Mouse (Mus musculus): ENCODE measurements around the gene Sh3gl1. TPM values are rescaled to one million over a fixed set of nuclear protein-coding genes. Genes with fewer than 3 reads are reported as not detected.

Sh3gl1 gene
- total RNA-seq, 2 experiments from 2014 or later, result 51.4 to 57.8 TPM

DNA sequence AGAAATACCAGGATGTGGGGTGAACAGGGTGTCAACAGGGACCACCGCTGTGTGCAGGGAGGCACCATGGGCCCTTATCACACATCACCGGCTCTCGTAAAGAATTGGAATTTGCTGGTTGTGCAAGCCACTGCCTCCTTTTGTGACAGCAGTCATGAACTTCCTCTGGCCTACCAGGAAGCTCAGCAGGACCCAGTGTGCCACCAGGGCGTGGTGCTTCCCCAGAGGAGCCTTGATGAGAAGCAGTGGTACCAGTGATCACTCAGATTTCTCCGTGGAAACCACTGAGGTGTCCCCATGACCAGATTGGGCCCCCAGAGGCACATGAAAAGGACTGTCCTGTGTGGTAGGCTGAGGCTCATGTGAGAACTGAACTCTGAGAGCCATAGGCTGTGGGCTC is 13.0 kb downstream of the Sh3gl1 start:
- intact Hi-C loops (cut with DNase I), result no loop called here
- no peak for DNase-seq (ENCODE audit: low spot score in 2 of 2)

GRCm38 (mm10) chr17:56022989-56023290 is 13.5 kb downstream of the Sh3gl1 start:
- intact Hi-C loops (cut with DNase I), result no loop called here
- no peak for DNase-seq (ENCODE audit: low spot score in 2 of 2)

- intact Hi-C loops (cut with DNase I), result no loop called here
Measured at GRCm38 (mm10) chr17:56022131-56022988, 14.1 kb downstream of the Sh3gl1 start.

GRCm38 (mm10) chr17:56021161-56021910 is 15.1 kb downstream of the Sh3gl1 start:
- intact Hi-C loops (cut with DNase I), result no loop called here
- DNase-seq (ENCODE audit: low spot score in 2 of 2), result peak; percentile 63 to 71

More at GRCm38 (mm10) chr17:56022131-56022988, 14.1 kb downstream of the Sh3gl1 start:
- no peak for DNase-seq (ENCODE audit: low spot score in 2 of 2)

DNA sequence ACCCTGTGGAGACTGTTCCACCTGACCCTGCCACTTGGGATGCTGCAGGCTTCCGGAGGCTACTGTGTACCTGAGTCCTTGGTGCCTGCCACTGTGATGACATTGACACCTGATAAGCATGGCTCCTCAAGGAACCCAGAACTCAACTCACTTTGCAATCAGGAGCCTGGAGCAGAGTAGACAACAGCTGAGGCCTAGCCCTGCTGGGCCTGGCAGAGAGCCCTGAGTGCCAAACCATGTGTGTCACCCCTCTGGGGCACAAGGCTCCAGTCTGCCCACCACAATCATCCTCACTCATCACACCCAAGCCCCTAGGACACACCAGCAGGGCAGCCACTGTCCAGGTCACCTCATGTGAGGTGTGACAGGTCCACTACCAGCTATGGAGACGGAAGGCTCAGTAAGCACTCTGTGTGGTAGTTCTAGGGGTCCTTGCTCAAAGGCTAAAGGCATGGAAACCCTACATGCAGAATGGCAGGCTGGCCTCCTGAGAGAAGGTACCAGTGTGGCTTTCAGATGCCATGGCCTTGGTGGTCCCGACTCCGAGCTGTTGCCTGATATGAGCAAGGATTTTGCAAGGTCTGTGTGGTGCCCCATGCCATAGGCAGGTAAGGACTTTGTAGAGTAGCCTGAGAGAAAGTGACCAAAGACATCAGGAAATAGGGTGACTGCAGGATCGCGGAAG is 15.9 kb downstream of the Sh3gl1 start:
- intact Hi-C loops (cut with DNase I), result no loop called here
- no peak for DNase-seq (ENCODE audit: low spot score in 2 of 2)

DNA sequence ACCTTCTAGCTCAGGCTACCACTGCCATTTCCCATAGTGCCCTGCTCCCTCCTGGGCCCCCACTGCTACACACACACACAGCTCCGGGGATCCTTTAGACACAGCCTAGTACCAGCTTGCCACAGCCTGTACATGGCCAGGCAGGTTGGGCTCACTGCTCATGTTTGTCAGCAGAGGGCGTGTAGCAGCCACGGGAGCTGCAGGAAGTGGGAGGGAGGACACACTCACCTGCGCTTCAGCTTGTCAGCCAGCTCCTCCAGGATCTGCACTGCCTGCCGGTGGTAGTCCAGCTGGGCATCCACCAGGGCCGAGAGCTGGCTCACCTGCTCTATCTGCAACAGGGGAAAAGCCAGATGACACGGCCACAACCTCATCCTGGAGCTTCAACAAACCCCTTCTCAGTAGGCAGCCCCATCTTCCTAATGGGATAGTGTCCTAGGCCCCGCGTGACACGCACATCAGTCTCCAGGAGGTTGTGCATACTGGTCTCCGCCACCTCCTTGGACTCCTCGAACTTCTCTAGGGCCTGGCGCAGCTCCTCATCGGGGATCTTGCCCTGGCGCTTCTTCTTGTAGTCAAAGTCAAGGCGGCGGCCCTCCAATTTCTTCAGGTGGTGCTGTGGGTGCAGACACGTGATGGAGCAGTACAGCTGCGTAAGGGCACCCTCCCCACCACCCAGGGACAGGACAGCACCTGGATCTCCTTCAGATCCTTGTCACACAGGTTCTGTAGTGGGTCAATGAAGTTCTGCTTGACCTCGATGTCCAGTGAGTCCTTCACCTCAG is 17.9 kb downstream of the Sh3gl1 start:
- DNase-seq (ENCODE audit: low spot score in 2 of 2), result peak; percentile 68 to 79
- intact Hi-C loops (cut with DNase I), result no loop called here

GRCm38 (mm10) chr17:56017848-56018247 is 18.6 kb downstream of the Sh3gl1 start:
- no peak for DNase-seq (ENCODE audit: low spot score in 2 of 2)
- intact Hi-C loops (cut with DNase I), result no loop called here

GRCm38 (mm10) chr17:56016793-56017785 is 19.3 kb downstream of the Sh3gl1 start:
- no peak for DNase-seq (ENCODE audit: low spot score in 2 of 2)
- intact Hi-C loops (cut with DNase I), result no loop called here

DNA sequence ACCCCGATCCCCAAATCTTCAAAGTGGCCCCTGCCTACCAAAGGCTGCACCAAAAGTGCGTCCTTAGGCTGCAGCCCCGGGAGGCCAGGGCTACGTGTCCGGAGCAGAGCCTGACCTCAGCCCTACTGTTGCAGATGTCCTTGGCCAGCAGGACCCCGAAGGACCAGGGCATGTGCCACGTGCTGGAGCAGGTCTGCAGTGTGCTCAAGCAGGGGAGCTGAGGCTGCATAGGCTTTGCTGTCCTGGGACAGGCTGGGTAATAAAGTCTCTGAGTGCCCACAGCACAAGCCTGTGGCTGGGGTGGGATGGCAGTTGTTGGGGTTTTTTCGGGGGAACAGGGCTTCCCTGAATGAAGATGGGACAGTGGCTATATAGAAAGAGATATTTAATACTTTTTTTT is 20.1 kb downstream of the Sh3gl1 start:
- intact Hi-C loops (cut with DNase I), result no loop called here

GRCm38 (mm10) chr17:56015293-56015692 is 21.1 kb downstream of the Sh3gl1 start:
- intact Hi-C loops (cut with DNase I), result no loop called here

More for the DNA sequence above, 20.1 kb downstream of the Sh3gl1 start:
- no peak for DNase-seq (ENCODE audit: low spot score in 2 of 2)

DNA sequence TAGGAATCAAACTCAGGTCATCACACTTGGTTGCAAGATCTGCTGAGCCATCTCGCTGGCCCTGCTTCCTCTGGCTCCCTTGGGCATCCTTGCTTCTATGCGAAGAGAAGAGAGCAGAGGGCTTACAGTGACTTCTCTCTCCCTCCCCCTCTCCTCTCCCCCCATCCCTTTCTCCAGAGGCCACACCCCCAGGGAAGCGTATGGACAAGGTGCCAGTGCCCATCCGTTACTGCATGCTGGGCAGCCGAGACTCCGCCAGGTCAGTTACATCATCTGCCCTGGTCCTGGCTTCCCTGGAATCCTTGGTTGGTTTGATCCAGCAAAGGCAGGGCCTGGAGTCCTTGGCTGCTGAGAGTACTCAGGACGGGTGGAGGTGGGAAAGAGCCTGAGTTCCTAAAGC is 25.0 kb downstream of the Sh3gl1 start:
- DNase-seq (ENCODE audit: low spot score in 2 of 2), result no peak
- intact Hi-C loops (cut with DNase I), result no loop called here

More at GRCm38 (mm10) chr17:56015293-56015692, 21.1 kb downstream of the Sh3gl1 start:
- DNase-seq (ENCODE audit: low spot score in 2 of 2), result no peak

DNA sequence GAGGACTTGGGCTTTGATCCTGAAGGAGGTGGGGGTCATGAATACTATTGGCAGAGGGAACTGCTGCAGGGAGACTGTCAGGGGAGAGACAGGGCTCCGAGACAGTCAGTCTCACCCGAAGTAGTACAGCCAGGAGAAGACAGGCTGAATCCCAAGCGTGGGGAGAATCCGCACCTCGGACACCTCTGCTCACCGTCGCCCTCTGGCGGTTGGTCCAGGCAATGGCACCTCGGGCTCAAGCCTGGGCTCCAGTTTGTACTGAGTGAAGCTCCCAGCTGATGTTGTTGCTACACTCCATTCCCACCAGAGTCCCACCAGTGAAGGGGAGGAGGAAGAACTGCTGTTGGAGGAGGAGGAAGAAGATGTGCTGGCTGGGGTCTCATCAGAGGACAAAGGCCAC is 25.8 kb downstream of the Sh3gl1 start:
- intact Hi-C loops (cut with DNase I), result no loop called here

GRCm38 (mm10) chr17:56010255-56010654 is 26.2 kb downstream of the Sh3gl1 start:
- DNase-seq (ENCODE audit: low spot score in 2 of 2), result no peak
- intact Hi-C loops (cut with DNase I), result no loop called here

More for the DNA sequence above, 25.8 kb downstream of the Sh3gl1 start:
- DNase-seq (ENCODE audit: low spot score in 2 of 2), result peak; percentile 77 to 78

DNA sequence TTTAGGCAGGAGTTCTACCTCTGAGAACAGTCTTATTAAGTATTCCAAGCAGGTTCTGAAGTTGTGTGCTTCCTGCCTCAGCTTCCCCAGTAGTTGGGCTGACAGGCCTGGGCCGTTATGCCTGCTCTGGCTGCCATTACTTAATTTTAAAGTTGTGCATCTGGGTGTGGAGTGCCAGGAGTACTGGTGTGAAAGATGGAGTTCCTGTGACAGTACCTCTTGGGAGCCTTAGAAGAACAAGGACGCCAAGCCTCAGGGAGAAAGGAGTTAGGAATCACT is 26.5 kb downstream of the Sh3gl1 start:
- intact Hi-C loops (cut with DNase I), result no loop called here

GRCm38 (mm10) chr17:56009088-56009961 is 27.1 kb downstream of the Sh3gl1 start:
- intact Hi-C loops (cut with DNase I), result no loop called here
- DNase-seq (ENCODE audit: low spot score in 2 of 2), result peak; percentile 93

More for the DNA sequence above, 26.5 kb downstream of the Sh3gl1 start:
- no peak for DNase-seq (ENCODE audit: low spot score in 2 of 2)

DNA sequence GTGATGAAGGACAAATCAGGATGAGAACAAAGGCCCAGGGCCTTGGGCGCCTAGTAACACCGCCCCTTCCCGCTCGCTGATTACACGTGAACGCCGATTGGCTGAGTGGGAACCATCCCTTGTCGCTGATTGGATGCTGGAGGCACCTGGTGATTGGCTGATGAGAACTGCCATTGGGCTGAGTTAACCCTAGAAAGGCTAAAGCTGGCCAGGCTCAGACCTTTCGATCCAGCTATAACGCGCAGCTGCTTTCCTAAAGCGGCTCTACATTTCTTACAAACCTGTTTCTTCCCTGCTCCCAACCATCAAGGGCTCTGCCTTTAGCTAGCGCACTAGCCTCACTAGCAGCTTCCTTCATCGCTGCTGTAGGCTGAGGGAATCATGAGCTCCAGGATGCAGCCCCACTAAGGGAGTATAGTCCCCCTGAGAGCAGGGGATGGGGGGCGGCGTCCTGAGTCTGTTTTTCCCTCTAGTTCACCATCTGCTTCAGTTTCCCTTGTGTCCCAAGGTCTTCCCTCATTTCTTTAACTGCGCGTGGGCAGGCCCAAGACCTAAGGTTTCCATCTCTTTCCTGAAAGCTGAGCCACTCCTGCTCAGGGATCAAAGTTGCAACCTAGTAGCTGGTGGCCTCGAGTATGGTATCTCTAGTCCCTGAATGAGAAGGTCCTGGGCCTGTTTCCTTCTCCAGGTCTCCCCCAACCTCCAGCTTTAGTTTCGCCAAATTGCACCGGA is 27.9 kb downstream of the Sh3gl1 start:
- intact Hi-C loops (cut with DNase I), result no loop called here
- peak; percentile 97 to 98 for DNase-seq (ENCODE audit: low spot score in 2 of 2)

Measured in left cerebral cortex, postnatal 14 days (tissue).